Comparison of ENCODE assay signal across 22 mouse cellular contexts in genomic region chr3:62085544-62085943, GRCm38 (mm10).
"Had no signal": no experiment of that assay in that cellular context is flagged by ENCODE, and none has a peak within 500 bp of the region (broad histone marks: within the 10 kb centered on the region; RNA-seq: fewer than 3 reads in every experiment).

No protein-coding gene starts in this region.

- DNase-seq: heart, postnatal 10 days; heart, postnatal 14 days; heart, postnatal 36 days; heart, postnatal 4 days; kidney, adult 11 months; kidney, adult 18-20 months; kidney, adult 2 months; kidney, adult 8-10 months; kidney, adult 9 months; kidney, postnatal 10 days; kidney, postnatal 14 days; kidney, postnatal 25 days; kidney, postnatal 36 days; kidney, postnatal 4 days; layer of hippocampus, adult 9-11 months; layer of hippocampus, postnatal 36 days had no signal

- ATAC-seq: hindbrain, embryonic 16.5 days; hindbrain, postnatal 0 days; inflammation-experienced regulatory T-cells, adult 6 months; intestine, embryonic 15.5 days; intestine, embryonic 16.5 days; intestine, postnatal 0 days had no signal
